Mouse (Mus musculus) brain, embryonic 14.5 days (tissue): Measurements from ENCODE around the gene Gnai2.

ENCODE experiments used
- CTCF ChIP-seq: fragments of 200-500 bp; IDR thresholded peaks from 2 replicates; pipeline ENCODE4 v1.5.1; 2012; ENCODE audit warnings: inconsistent platforms, mild to moderate bottlenecking, moderate library complexity, borderline replicate concordance; ENCODE audit not compliant: insufficient read depth, insufficient read length; ENCODE audit errors: extremely low read depth
- POLR2A ChIP-seq: fragments of 200-500 bp; IDR thresholded peaks from 2 replicates; pipeline ENCODE4 v1.6.1; 2012; ENCODE audit warnings: mild to moderate bottlenecking, inconsistent platforms, borderline replicate concordance; ENCODE audit not compliant: poor library complexity, insufficient read depth, insufficient read length, severe bottlenecking; ENCODE audit errors: extremely low read depth

DNA sequence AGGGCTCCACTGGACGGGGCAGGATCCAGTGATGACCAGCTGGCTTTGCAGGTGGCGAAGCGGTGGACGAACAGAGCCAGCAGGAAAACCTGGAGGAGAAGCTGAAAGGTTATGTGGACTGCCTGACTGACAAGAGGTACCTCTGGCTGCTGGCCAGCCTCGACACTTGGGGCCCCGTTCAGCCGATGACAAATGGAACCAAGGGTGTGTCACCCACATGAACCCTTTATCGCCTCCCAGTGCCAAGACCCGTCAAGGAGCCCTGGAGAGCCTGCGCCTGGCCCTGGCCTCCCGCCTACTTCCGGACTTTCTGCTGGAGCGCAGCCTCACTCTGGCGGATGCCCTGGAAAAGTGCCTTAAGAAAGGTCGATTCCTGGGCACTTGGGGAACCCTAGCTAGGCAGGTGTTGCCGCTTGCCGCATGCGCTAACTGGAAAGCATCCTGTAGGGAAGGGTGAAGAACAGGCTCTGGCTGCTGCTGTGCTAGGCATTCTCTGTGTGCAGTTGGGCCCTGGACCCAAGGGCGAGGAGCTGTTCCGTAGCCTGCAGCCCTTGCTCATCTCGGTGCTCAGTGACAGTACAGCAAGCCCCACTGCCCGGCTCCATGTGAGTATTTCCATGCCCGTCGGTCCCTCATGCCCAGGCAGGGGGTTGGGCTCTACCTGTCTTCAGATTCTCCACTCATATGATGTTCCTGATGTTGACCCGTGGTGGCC, 45.0 kb downstream of the Gnai2 start:
- TF ChIP-seq CTCF (no peak), POLR2A (no peak)
